Mouse (Mus musculus): ENCODE measurements around the gene 1300017J02Rik.

DNA sequence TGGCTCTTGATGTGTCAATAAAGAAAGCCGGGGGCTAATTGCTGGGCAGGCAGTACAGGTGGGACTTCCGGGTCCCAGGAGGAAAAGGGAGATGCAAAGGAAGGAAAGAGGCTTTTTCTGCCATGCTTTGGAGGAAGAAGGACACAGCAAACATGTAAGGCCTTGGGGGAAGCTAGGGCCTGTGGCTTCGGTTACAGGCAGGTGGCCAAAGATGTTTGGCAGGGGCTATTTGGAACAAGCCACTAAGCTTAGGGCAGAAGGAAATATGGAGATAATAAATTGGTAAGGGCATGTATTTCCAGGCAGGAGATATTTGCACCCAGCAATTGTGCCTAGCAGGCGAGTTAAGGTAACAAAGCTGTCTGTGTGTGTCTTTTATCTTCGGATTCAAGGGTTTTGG, 52.0 kb downstream of the 1300017J02Rik start:
- no peak for TF ChIP-seq CTCF (IDR thresholded peaks at IDR 0.05)
- no peak for TF ChIP-seq EP300 (IDR thresholded peaks at IDR 0.05)

All from lung, postnatal 0 days (tissue).